Mouse (Mus musculus) bone marrow, adult 2 months (tissue): ENCODE measurements at regions not wholly inside any gene's neighbourhood (a gene's known extent, or its start where the extent isn't known, plus 50 kb on each side); places are given as distances from the start of the nearest gene placed in this dataset.

ENCODE experiments used
- H3K27ac ChIP-seq: fragments of 200-500 bp; 2 replicates; pipeline ENCODE4 v1.5.1; 2012; ENCODE audit warnings: low read depth, mild to moderate bottlenecking, control low read depth, inconsistent platforms, low read length; ENCODE audit not compliant: control insufficient read depth, poor library complexity, insufficient read depth
- H3K4me1 ChIP-seq: fragments of 200-500 bp; 2 replicates; pipeline ENCODE4 v1.6.1; 2011; ENCODE audit warnings: low read length; ENCODE audit not compliant: control insufficient read depth, insufficient read depth
- H3K4me3 ChIP-seq: fragments of 200-500 bp; replicated peaks from 2 replicates; pipeline ENCODE3; 2011; ENCODE audit warnings: mild to moderate bottlenecking, low read depth, low read length, control low read depth; ENCODE audit not compliant: control insufficient read depth
- CTCF ChIP-seq: fragments of 200-500 bp; IDR thresholded peaks from 2 replicates; pipeline ENCODE4 v1.5.1; 2011; ENCODE audit warnings: low read length, control low read depth; ENCODE audit not compliant: control insufficient read depth, insufficient read depth
- POLR2A ChIP-seq: fragments of 200-500 bp; IDR thresholded peaks from 2 replicates; pipeline ENCODE4 v1.6.1; 2011; ENCODE audit warnings: low read depth, mild to moderate bottlenecking, control low read depth, low read length, borderline replicate concordance; ENCODE audit not compliant: control insufficient read depth
- WGBS: fragments of 180-500 bp; shearing (Covaris S2); methylation state at CpG from one replicate; pipeline ENCODE4 v1.1.7; 2018; 5-methylcytosine and 5-hydroxymethylcytosine counted together

DNA sequence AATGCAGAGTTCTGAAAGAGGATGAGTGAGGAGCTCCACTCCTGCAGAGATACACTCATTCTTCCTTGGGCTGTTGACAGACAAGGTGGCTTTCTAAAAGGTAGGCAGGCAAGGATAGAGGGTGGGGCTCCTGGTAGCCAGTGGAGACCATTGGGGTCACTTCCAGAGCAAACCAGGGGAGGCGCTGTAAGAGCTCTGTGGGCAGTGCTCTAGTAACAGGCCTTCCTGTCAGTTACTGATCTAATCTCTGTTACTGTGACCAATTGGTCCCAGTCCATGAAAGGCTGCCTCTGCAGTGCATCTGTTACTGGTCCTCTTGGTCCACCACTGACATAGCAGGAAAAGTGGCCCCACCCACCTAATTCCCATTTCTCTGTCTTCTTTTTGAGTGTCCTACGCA is 88.3 kb upstream of the Rbpj start:
- Histone ChIP-seq H3K4me3 (no peak overlapping the region), H3K27ac (no peak overlapping the region), H3K4me1 (no peaks in the 10 kb centered on the region; the same call in 1 of the 2 replicates)
- 66% methylated on average over 2 of the region's 2 CpGs for whole genome bisulfite sequencing
- TF ChIP-seq POLR2A, result no peak
- TF ChIP-seq CTCF, result no peak; the same call in 1 of the 2 replicates

GRCm38 (mm10) chr5:53378106-53378505 is 87.8 kb upstream of the Rbpj start:
- 0 out of 2 replicates have a peak overlapping the region, but pooled peaks have one; percentile 17 for H3K27ac ChIP-seq
- TF ChIP-seq CTCF (no peak), POLR2A (no peak)
- H3K4me3 ChIP-seq, result no peak overlapping the region
- no peaks in the 10 kb centered on the region; the same call in 1 of the 2 replicates for H3K4me1 ChIP-seq

DNA sequence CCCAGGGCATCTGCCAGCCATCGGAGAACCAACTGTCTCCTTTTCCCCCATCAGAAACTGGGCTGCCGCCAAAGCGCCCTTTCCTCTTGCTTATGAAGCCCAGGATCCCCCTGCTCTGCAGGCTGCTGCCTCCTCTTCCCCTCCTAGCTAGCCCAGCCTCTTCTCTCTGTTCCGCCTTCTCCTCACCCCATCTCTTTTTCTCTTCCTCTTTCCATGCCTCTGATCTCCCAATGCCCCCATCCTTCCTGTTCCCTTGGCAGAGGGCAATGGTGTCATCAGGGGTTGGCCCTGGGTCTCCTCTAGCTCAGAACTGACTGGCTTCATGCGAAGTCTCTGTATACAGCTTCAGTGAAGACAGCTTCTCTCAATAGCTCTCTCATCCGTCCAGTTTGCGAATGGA is 87.4 kb upstream of the Rbpj start:
- 47% methylated on average over 7 of the region's 7 CpGs for WGBS
- H3K27ac ChIP-seq, result 0 out of 2 replicates have a peak overlapping the region, but pooled peaks have one; percentile 17
- no peak overlapping the region for H3K4me3 ChIP-seq
- no peak for TF ChIP-seq POLR2A
- TF ChIP-seq CTCF, result no peak
- H3K4me1 ChIP-seq, result no peaks in the 10 kb centered on the region; the same call in 1 of the 2 replicates

GRCm38 (mm10) chr5:53379612-53380011 is 86.3 kb upstream of the Rbpj start:
- WGBS, result 90% methylated on average over 17 of the region's 17 CpGs
- H3K27ac ChIP-seq, result no peak overlapping the region
- no peaks in the 10 kb centered on the region; the same call in 1 of the 2 replicates for H3K4me1 ChIP-seq
- H3K4me3 ChIP-seq, result no peak overlapping the region
- TF ChIP-seq CTCF, result no peak
- no peak for TF ChIP-seq POLR2A

DNA sequence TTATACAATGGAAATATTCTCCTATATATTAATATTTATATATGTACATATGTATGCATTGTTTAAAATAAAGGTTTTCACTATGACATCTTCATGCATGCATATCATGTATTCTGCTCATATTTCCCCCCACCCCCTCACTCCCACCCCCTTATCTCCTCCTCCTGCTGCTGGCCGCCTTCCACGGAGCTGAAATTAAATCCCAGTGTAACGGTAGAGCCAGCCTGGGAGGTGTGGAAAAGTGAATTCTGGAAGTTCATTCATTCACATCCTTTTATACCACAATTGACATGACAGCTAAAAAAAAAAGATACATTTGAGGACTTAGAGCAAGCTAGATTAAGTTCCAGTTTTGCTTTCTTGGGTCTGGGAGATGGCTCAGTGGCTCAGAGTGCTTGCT is 85.7 kb upstream of the Rbpj start:
- Histone ChIP-seq H3K27ac (no peak overlapping the region), H3K4me1 (no peaks in the 10 kb centered on the region; the same call in 1 of the 2 replicates), H3K4me3 (no peak overlapping the region)
- 86% methylated on average over 3 of the region's 3 CpGs for WGBS
- no peak for TF ChIP-seq CTCF
- no peak for TF ChIP-seq POLR2A

GRCm38 (mm10) chr5:53381492-53382199 is 84.3 kb upstream of the Rbpj start:
- H3K4me1 ChIP-seq, result no peaks in the 10 kb centered on the region; the same call in 1 of the 2 replicates
- no peak overlapping the region for H3K4me3 ChIP-seq
- H3K27ac ChIP-seq, result no peak overlapping the region
- WGBS, result 56% methylated on average over 13 of the region's 13 CpGs
- TF ChIP-seq POLR2A (no peak), CTCF (no peak)

- no peaks in the 10 kb centered on the region; the same call in 1 of the 2 replicates for H3K4me1 ChIP-seq
- TF ChIP-seq POLR2A (no peak), CTCF (no peak)
- H3K27ac ChIP-seq, result no peak overlapping the region
- no peak overlapping the region for H3K4me3 ChIP-seq
- WGBS, result 83% methylated on average over 7 of the region's 7 CpGs
These were observed 81.9 kb upstream of the Rbpj start for GRCm38 (mm10) chr5:53384026-53384425.

- Histone ChIP-seq H3K27ac (no peak overlapping the region), H3K4me1 (no peaks in the 10 kb centered on the region; the same call in 1 of the 2 replicates), H3K4me3 (no peak overlapping the region)
- TF ChIP-seq POLR2A (no peak), CTCF (no peak)
- WGBS, result 61% methylated on average over 3 of the region's 3 CpGs
These were observed 80.3 kb upstream of the Rbpj start for GRCm38 (mm10) chr5:53385513-53386148.
